Mouse (Mus musculus): ENCODE measurements at regions not wholly inside any gene's neighbourhood (a gene's known extent, or its start where the extent isn't known, plus 50 kb on each side); places are given as distances from the start of the nearest gene placed in this dataset.
A peak's percentile ranks its signal among the peaks of the same experiment; 100 is the strongest.

DNA sequence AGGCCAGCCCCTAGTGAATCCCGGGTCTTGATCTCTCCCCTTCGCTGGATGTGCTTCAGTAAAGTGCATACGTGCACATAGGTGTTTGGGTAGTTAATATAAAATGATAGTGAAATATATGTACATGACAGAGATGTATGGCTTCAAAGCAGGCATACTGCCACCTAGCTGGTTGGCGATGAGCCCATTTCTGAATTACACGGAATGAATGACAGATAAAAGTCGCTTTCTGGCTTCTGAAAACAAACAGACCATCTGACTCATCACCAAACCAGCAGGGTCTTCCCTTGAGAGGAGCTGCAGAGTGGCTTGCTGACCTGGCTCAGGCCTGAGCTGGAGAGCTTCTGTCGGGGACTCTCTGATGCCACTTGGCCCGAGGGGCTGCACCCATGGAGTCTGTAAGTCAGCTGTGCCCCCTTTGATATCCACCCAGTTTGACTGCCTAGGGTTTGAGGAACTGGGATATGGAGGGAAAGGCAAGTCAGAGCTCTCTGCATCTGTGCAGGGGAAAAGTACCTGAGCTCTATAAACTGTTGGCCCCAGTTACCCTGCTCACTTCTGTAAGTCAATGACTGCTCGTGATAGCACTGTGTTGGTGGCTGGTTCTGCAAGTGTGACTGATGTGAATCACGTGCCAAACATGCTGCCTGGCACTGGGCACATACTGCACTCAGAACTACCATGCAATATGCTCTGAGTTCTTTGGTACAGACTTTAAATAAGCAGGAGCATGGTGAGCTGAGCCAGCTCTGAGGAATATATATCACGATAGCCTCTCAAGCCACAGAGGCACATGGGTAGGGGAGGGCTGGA lies 240.8 kb downstream of the Cxcl12 start:
- Histone ChIP-seq H3K4me2 (replicated peaks; ENCODE audit: low read depth, low read length) (no peak overlapping the region), H3K27ac (ENCODE audit: low read length) (no peak overlapping the region), H3K36me3 (ENCODE audit: insufficient read depth, low read length) (no peaks in the 10 kb centered on the region), H3K27me3 (ENCODE audit: insufficient read depth, low read length) (no peaks in the 10 kb centered on the region), H3K4me1 (ENCODE audit: insufficient read depth, low read length) (peaks cover 35% of the 10 kb centered on the region), H3K4me3 (ENCODE audit: low read length) (no peak overlapping the region), H3K9ac (replicated peaks; ENCODE audit: low read length) (no peak overlapping the region), H3K9me3 (ENCODE audit: low read length) (no peaks in the 10 kb centered on the region)
- ATAC-seq (ENCODE audit: low FRiP score, low TSS enrichment) = no peak
- 77% methylated on average over 11 of the region's 11 CpGs for WGBS

DNA sequence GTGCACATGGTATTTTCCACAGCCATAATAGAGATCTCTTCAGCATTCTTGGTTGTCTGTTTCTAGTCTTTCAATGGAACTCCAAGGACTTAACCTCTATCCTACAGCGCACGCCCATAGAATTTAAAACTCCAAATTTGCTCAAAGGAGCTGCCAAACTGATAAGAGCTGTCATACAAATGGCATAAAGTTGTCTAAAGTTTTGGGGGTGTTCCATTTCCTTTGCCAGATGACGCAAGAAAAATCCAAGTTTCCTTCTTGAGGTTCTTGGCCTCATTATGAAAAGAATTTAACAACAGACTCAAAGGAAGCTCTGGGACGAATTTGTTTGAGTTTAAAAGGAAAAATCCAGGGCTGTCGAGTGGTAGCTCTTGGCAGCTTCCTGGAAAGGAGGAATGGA lies 246.6 kb downstream of the Cxcl12 start:
- H3K36me3 ChIP-seq (ENCODE audit: insufficient read depth, low read length) = no peaks in the 10 kb centered on the region
- 67% methylated on average over 5 of the region's 5 CpGs for WGBS
- no peaks in the 10 kb centered on the region for H3K27me3 ChIP-seq (ENCODE audit: insufficient read depth, low read length)
- H3K9me3 ChIP-seq (ENCODE audit: low read length) = no peaks in the 10 kb centered on the region
- H3K4me3 ChIP-seq (ENCODE audit: low read length) = no peak overlapping the region
- H3K9ac ChIP-seq (replicated peaks; ENCODE audit: low read length) = no peak overlapping the region
- H3K4me2 ChIP-seq (replicated peaks; ENCODE audit: low read depth, low read length) = no peak overlapping the region
- H3K27ac ChIP-seq (ENCODE audit: low read length) = no peak overlapping the region
- ATAC-seq (ENCODE audit: low FRiP score, low TSS enrichment) = no peak
- H3K4me1 ChIP-seq (ENCODE audit: insufficient read depth, low read length) = no peaks in the 10 kb centered on the region

DNA sequence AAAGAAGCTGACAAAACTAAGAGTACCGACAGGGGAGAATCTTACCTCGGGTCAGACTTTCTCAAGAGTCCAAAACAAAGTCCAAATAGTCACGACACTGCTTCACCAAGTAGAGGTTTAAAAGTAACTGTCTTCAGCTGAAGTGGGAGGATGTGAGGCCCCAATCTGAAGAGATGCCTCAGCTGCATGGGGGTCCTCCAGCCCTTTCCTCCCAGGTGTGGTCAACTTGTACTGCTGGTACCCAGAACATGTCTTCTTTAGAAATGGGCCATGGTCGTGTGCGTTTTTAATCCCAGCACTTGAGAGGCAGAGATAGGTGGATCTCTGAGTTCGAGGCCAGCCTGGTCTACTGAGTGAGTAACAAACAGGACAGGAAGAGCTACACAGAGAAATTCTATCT lies 247.6 kb downstream of the Cxcl12 start:
- Histone ChIP-seq H3K4me2 (replicated peaks; ENCODE audit: low read depth, low read length) (no peak overlapping the region), H3K9ac (replicated peaks; ENCODE audit: low read length) (no peak overlapping the region), H3K36me3 (ENCODE audit: insufficient read depth, low read length) (no peaks in the 10 kb centered on the region), H3K27me3 (ENCODE audit: insufficient read depth, low read length) (no peaks in the 10 kb centered on the region), H3K4me3 (ENCODE audit: low read length) (no peak overlapping the region), H3K9me3 (ENCODE audit: low read length) (no peaks in the 10 kb centered on the region), H3K27ac (ENCODE audit: low read length) (no peak overlapping the region), H3K4me1 (ENCODE audit: insufficient read depth, low read length) (no peaks in the 10 kb centered on the region)
- no peak for ATAC-seq (ENCODE audit: low FRiP score, low TSS enrichment)
- WGBS = 78% methylated on average over 6 of the region's 6 CpGs

DNA sequence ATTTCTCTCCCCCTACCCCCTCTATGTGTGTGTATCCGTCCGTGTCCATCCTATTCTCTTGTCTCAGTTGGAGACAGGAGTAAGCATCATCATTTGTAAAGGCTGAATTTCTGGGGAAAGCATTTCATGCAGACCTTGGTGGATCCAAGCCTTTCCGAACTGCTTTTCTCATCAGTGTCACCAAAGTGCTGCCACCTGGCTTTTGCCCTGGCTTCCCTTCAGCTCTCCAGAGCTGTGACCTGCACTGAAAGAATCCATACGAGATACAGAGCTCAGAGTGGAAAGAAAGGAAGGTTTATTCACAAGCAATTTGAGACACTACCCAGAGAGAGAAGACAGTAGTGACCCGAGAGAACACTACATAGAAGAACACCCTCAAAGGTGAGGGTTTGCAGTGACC lies 248.1 kb downstream of the Cxcl12 start:
- no peak overlapping the region for H3K4me3 ChIP-seq (ENCODE audit: low read length)
- 54% methylated on average over 5 of the region's 5 CpGs for WGBS
- H3K9me3 ChIP-seq (ENCODE audit: low read length) = no peaks in the 10 kb centered on the region
- H3K27me3 ChIP-seq (ENCODE audit: insufficient read depth, low read length) = no peaks in the 10 kb centered on the region
- no peaks in the 10 kb centered on the region for H3K4me1 ChIP-seq (ENCODE audit: insufficient read depth, low read length)
- no peak overlapping the region for H3K4me2 ChIP-seq (replicated peaks; ENCODE audit: low read depth, low read length)
- no peaks in the 10 kb centered on the region for H3K36me3 ChIP-seq (ENCODE audit: insufficient read depth, low read length)
- no peak overlapping the region for H3K9ac ChIP-seq (replicated peaks; ENCODE audit: low read length)
- H3K27ac ChIP-seq (ENCODE audit: low read length) = no peak overlapping the region
- ATAC-seq (ENCODE audit: low FRiP score, low TSS enrichment) = no peak

DNA sequence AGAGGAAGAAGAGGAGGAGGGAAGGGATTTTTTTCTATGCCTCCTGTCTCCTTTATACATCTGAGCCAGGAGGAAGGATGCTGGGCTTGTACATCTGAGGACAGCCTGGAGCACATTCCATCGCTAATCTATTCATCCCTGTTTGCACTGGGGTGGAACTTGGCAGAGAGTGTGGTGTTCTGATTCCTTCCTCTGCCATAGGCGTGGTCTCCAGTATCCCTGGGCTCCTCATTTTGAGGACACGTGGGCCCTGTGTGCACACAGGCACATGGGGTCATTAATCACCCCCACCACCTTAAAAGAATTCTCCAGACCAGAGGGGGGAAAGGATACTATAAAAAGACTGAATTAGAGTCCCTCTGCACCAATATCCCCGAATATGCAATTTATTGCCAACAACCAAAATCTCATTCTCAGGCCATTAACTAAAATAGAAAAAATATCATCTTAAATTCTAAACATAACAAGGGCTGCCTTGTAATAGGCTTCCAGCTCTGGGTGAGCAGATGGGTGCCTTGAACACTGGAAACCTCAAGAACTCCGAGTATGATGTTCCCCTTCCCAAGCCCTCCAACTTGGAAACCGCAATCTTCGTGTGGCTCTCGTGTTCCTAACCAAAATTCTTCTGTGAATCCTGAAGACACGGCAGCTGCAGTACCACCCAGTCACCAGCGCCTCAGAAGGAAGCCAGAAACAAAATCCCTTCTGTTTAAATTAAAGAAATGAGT lies 254.7 kb downstream of the Cxcl12 start:
- WGBS = 71% methylated on average over 10 of the region's 10 CpGs
- no peak for ATAC-seq (ENCODE audit: low FRiP score, low TSS enrichment)
- H3K36me3 ChIP-seq (ENCODE audit: insufficient read depth, low read length) = no peaks in the 10 kb centered on the region

DNA sequence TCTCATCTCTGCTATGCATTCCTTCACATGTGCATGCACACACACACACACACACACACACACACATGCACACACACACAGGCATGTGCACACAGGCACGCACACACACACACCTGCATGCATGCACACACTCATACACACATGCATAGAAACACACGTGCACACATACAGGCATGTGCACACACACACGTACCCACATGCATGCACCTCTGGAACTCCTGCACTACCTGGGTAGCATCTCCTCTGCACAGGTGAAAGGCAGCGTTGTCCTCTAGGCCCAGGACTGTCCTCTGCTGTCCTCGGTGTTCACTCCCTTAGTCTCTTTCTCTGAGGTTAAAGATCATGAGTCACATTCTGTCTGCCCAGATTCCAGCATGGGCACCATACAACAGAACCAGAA lies 258.0 kb downstream of the Cxcl12 start:
- no peaks in the 10 kb centered on the region for H3K36me3 ChIP-seq (ENCODE audit: insufficient read depth, low read length)
- no peak overlapping the region for H3K27ac ChIP-seq (ENCODE audit: low read length)
- ATAC-seq (ENCODE audit: low FRiP score, low TSS enrichment) = no peak
- no peaks in the 10 kb centered on the region for H3K27me3 ChIP-seq (ENCODE audit: insufficient read depth, low read length)
- H3K9me3 ChIP-seq (ENCODE audit: low read length) = no peaks in the 10 kb centered on the region
- no peak overlapping the region for H3K4me2 ChIP-seq (replicated peaks; ENCODE audit: low read depth, low read length)
- peaks cover 13% of the 10 kb centered on the region for H3K4me1 ChIP-seq (ENCODE audit: insufficient read depth, low read length)
- WGBS = 88% methylated on average over 5 of the region's 5 CpGs
- no peak overlapping the region for H3K4me3 ChIP-seq (ENCODE audit: low read length)
- no peak overlapping the region for H3K9ac ChIP-seq (replicated peaks; ENCODE audit: low read length)

More for the DNA sequence above, 254.7 kb downstream of the Cxcl12 start:
- Histone ChIP-seq H3K27me3 (ENCODE audit: insufficient read depth, low read length) (no peaks in the 10 kb centered on the region), H3K4me1 (ENCODE audit: insufficient read depth, low read length) (peaks cover 8% of the 10 kb centered on the region), H3K9ac (replicated peaks; ENCODE audit: low read length) (no peak overlapping the region), H3K4me3 (ENCODE audit: low read length) (no peak overlapping the region), H3K4me2 (replicated peaks; ENCODE audit: low read depth, low read length) (no peak overlapping the region), H3K27ac (ENCODE audit: low read length) (no peak overlapping the region), H3K9me3 (ENCODE audit: low read length) (no peaks in the 10 kb centered on the region)

DNA sequence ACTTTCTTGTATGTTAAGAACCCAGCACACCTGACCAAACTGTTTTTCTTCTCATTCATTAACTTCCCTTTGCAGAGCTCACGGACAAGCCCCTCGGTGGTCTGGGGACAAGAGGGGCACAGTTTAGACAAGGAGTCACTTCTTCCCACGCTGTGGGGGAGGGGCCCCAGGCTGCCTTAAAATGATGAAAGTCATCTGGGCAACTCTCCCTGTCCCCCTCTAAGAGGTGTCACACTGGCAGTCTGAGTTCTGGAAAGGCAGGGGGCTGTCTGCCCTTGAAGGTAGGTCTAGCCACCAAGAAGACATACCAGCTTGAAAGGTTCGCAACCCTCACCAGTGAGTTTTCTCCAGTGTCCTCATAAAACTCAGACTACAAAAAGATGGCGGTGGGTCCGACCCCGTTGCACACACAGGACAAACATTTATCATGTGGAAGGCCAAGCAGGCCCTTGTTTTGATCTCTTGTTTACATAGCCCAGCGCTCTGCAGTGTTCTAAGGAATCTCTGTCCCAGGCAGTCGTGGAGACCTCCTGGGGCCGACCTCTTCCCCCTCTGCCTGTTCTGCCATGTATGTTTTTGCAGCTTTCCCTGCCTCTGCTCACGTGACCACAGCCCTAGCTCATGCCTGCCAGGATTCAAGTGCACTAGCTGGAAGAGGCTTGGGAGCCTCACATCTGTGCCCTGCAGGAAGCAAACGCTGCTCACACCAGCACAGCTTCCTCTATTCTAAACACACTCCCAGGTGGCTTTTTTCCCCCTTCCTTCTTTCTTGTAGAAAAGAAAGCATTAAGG lies 259.2 kb downstream of the Cxcl12 start:
- H3K27me3 ChIP-seq (ENCODE audit: insufficient read depth, low read length) = no peaks in the 10 kb centered on the region
- H3K27ac ChIP-seq (ENCODE audit: low read length) = no peak overlapping the region; the same call in 1 of the 2 replicates
- peak; percentile 47; the same call in 1 of the 2 replicates for ATAC-seq (ENCODE audit: low FRiP score, low TSS enrichment)
- H3K36me3 ChIP-seq (ENCODE audit: insufficient read depth, low read length) = no peaks in the 10 kb centered on the region
- WGBS = 14% methylated on average over 12 of the region's 12 CpGs
- no peak overlapping the region for H3K9ac ChIP-seq (replicated peaks; ENCODE audit: low read length)
- no peak overlapping the region for H3K4me3 ChIP-seq (ENCODE audit: low read length)
- no peaks in the 10 kb centered on the region for H3K9me3 ChIP-seq (ENCODE audit: low read length)
- peak overlapping the region; percentile 22; the same call in 1 of the 2 replicates for H3K4me2 ChIP-seq (replicated peaks; ENCODE audit: low read depth, low read length)
- peaks cover 23% of the 10 kb centered on the region for H3K4me1 ChIP-seq (ENCODE audit: insufficient read depth, low read length)

DNA sequence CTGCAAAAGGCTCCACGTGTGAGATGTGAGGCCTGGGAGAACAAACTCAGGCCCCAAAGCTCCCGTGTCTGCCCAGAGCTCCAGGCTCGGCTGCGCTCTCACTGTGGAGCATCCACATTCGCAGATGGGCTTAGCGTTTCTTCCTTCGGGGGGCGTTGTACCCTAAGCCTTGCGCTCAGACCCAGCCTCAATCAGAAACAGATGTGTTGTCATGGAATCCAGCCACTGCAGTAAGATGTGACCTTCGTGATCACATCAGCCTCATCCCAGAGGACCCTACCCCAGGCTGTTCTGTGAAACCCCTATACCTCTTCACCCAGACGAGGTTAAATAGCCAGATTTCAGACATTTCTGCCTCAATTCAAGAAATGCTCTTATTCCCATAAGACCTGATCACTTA lies 260.1 kb downstream of the Cxcl12 start:
- H3K36me3 ChIP-seq (ENCODE audit: insufficient read depth, low read length) = no peaks in the 10 kb centered on the region
- peaks cover 23% of the 10 kb centered on the region for H3K4me1 ChIP-seq (ENCODE audit: insufficient read depth, low read length)
- no peaks in the 10 kb centered on the region for H3K27me3 ChIP-seq (ENCODE audit: insufficient read depth, low read length)
- no peak overlapping the region for H3K27ac ChIP-seq (ENCODE audit: low read length)
- no peak for ATAC-seq (ENCODE audit: low FRiP score, low TSS enrichment)
- H3K9me3 ChIP-seq (ENCODE audit: low read length) = no peaks in the 10 kb centered on the region
- 80% methylated on average over 11 of the region's 11 CpGs for WGBS
- H3K4me3 ChIP-seq (ENCODE audit: low read length) = no peak overlapping the region
- H3K4me2 ChIP-seq (replicated peaks; ENCODE audit: low read depth, low read length) = no peak overlapping the region
- no peak overlapping the region for H3K9ac ChIP-seq (replicated peaks; ENCODE audit: low read length)

DNA sequence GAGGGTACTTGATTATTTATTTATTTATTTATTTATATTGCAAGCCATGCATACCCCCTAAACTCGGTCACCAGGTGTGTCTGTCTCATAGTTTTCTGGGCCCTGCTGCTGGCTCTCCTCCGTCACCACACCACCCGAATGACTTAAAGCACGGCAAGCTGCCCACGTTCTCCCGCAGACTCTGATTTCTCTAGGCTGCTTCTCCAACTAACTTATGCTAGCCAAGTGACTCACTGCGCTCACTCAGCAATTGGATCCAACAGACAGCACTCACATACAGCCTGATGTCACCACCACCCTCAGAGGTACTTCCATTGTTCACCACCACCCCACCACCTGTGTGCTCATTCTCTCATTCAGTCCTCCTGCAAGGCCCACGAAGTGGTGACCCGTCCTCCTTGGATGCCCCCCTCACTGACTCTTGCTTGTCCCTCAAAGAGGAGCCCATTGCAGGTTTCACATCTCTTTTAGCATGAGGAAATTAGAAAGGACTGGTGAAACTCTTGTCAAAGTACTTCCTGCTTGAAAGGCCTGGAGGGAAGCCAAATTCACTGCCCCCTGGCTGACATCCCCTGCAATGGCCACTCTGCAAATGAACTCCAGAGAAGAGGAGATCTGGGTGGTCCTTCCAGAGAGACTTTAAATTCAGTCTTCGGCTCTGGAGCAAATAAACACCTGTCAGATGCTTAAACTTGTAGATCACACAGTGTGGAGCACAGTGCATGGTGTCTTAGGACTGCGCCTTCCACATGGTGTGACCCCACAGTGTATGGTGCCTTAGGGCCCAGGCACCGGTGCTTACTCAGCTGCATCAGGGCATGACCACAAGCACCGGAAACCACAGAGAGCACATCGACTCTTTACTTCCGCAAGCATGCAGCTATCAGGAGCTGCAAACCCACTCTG lies 262.8 kb downstream of the Cxcl12 start:
- Histone ChIP-seq H3K9ac (replicated peaks; ENCODE audit: low read length) (no peak overlapping the region), H3K9me3 (ENCODE audit: low read length) (no peaks in the 10 kb centered on the region), H3K4me1 (ENCODE audit: insufficient read depth, low read length) (peaks cover 23% of the 10 kb centered on the region), H3K4me2 (replicated peaks; ENCODE audit: low read depth, low read length) (no peak overlapping the region), H3K36me3 (ENCODE audit: insufficient read depth, low read length) (no peaks in the 10 kb centered on the region), H3K27ac (ENCODE audit: low read length) (0 out of 2 replicates have a peak overlapping the region, but pooled peaks have one; percentile 3), H3K4me3 (ENCODE audit: low read length) (no peak overlapping the region), H3K27me3 (ENCODE audit: insufficient read depth, low read length) (no peaks in the 10 kb centered on the region)
- peak; percentile 83 for ATAC-seq (ENCODE audit: low FRiP score, low TSS enrichment)
- 56% methylated on average over 15 of the region's 15 CpGs for WGBS
